Mouse (Mus musculus): ENCODE results near the gene Ccl25.

- TF ChIP-seq ZMIZ1 (IDR thresholded peaks at IDR 0.05; ENCODE audit: low read depth, low read length): no peak
- no peak for TF ChIP-seq POLR2AphosphoS2 (IDR thresholded peaks at IDR 0.05; ENCODE audit: low read depth, low read length)
- no peak for TF ChIP-seq TCF12 (IDR thresholded peaks at IDR 0.05; ENCODE audit: low read depth, low read length)
These were observed 6.0 kb upstream of the Ccl25 start for GRCm38 (mm10) chr8:4318796-4319572.
